ENCODE assay signal across 17 mouse cellular contexts in genomic region chr13:111668016-111668415, GRCm38 (mm10).
"Had no signal": no experiment of that assay in that cellular context is flagged by ENCODE, and none has a peak within 500 bp of the region (broad histone marks: within the 10 kb centered on the region; RNA-seq: fewer than 3 reads in every experiment).

No protein-coding gene starts in this region.

- DNase-seq: liver, embryonic 13.5 days; liver, postnatal 0 days; lung, adult 2 months; lung, postnatal 14 days; lung, postnatal 36 days; right cerebral cortex, postnatal 14 days; thymus, adult 18-20 months; thymus, postnatal 14 days; thymus, postnatal 36 days had no signal

- H3K27ac ChIP-seq: liver, embryonic 13.5 days; liver, embryonic 15.5 days; lung, embryonic 15.5 days; macrophage; midbrain, embryonic 13.5 days; midbrain, embryonic 15.5 days; neural tube, embryonic 12.5 days; stomach, embryonic 15.5 days had no signal

- H3K27me3 ChIP-seq: lung, embryonic 15.5 days; midbrain, embryonic 13.5 days; midbrain, embryonic 15.5 days; neural tube, embryonic 12.5 days; stomach, embryonic 15.5 days had no signal

- H3K9me3 ChIP-seq: liver, embryonic 13.5 days; liver, embryonic 15.5 days; lung, embryonic 15.5 days; midbrain, embryonic 13.5 days; midbrain, embryonic 15.5 days; neural tube, embryonic 12.5 days; stomach, embryonic 15.5 days had no signal

- H3K36me3 ChIP-seq: liver, embryonic 13.5 days; liver, embryonic 15.5 days; lung, embryonic 15.5 days; midbrain, embryonic 13.5 days; midbrain, embryonic 15.5 days; neural tube, embryonic 12.5 days; stomach, embryonic 15.5 days had no signal

- ATAC-seq: liver, postnatal 0 days; lung, postnatal 0 days; midbrain, embryonic 13.5 days; midbrain, embryonic 15.5 days had no signal

- H3K4me3 ChIP-seq: liver, embryonic 13.5 days; liver, embryonic 15.5 days; lung, embryonic 15.5 days; midbrain, embryonic 13.5 days; midbrain, embryonic 15.5 days; neural tube, embryonic 12.5 days; stomach, embryonic 15.5 days had no signal

- H3K4me1 ChIP-seq: liver, embryonic 15.5 days; lung, embryonic 15.5 days; midbrain, embryonic 13.5 days; midbrain, embryonic 15.5 days; neural tube, embryonic 12.5 days; stomach, embryonic 15.5 days had no signal
